Mouse (Mus musculus) liver, postnatal 0 days (tissue): ENCODE measurements around the gene Slc38a10.

Experiments
- CTCF ChIP-seq: sonication (generic); IDR thresholded peaks from 2 replicates; pipeline ENCODE4 v1.5.1; 2016; ENCODE audit warnings: antibody characterized with exemption, low read depth
- EP300 ChIP-seq: IDR thresholded peaks from 2 replicates; pipeline ENCODE4 v1.6.1; 2016; ENCODE audit warnings: antibody characterized with exemption, low read depth, mild to moderate bottlenecking

DNA sequence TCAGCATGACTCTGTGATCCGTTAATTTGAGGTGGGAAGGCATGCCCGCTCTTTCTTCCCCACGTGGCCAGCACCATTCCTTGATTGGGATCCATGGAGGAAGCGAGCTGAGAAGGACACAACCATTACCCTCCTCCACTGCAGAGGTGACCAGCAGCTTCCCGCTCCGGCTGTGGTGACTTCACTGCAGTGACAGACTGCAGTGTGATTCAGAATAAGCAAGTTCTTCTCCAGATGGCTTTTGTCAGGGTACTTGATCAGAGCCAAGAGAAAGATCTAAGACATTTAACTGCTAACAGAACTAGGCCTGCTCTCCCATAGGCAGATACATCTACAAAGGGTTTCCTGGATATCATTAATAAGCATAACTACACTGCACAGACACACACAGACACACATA is 70.9 kb downstream of the Slc38a10 start:
- TF ChIP-seq CTCF (no peak), EP300 (no peak)
